Mouse (Mus musculus): ENCODE results near the gene Msi2. TPM values are rescaled to one million over a fixed set of nuclear protein-coding genes. Genes with fewer than 3 reads are reported as not detected.

The Msi2 gene
- polyA plus RNA-seq, 1 experiment from 2014 or later = 29.1 TPM

GRCm38 (mm10) chr11:88550083-88550907, 168.0 kb downstream of the Msi2 start:
- peaks cover 91% of the 10 kb centered on the region for H3K4me1 ChIP-seq
- no peaks in the 10 kb centered on the region for H3K27me3 ChIP-seq
- ATAC-seq (replicated peaks; ENCODE audit: low FRiP score) = no peak
- no peak overlapping the region for H3K4me3 ChIP-seq (replicated peaks)
- H3K9me3 ChIP-seq (replicated peaks) = no peaks in the 10 kb centered on the region
- WGBS = 63% methylated on average over 6 of the region's 6 CpGs
- peak overlapping the region; percentile 97 for H3K27ac ChIP-seq
- no peak overlapping the region for H3K4me2 ChIP-seq
- H3K36me3 ChIP-seq = no peaks in the 10 kb centered on the region
- H3K9ac ChIP-seq = no peak overlapping the region

- no peaks in the 10 kb centered on the region for H3K9me3 ChIP-seq (replicated peaks)
- 87% methylated on average over 13 of the region's 13 CpGs for WGBS
- ATAC-seq (replicated peaks; ENCODE audit: low FRiP score) = no peak
- H3K9ac ChIP-seq = no peak overlapping the region
- no peak overlapping the region for H3K4me3 ChIP-seq (replicated peaks)
- H3K36me3 ChIP-seq = no peaks in the 10 kb centered on the region
- H3K27me3 ChIP-seq = no peaks in the 10 kb centered on the region
- peaks cover 88% of the 10 kb centered on the region for H3K4me1 ChIP-seq
- H3K27ac ChIP-seq = 0 out of 2 replicates have a peak overlapping the region, but pooled peaks have one; percentile 64
- H3K4me2 ChIP-seq = no peak overlapping the region
These were observed 168.8 kb downstream of the Msi2 start for GRCm38 (mm10) chr11:88549529-88549900.

GRCm38 (mm10) chr11:88548832-88549528, 169.3 kb downstream of the Msi2 start:
- H3K9me3 ChIP-seq (replicated peaks) = no peaks in the 10 kb centered on the region
- H3K4me3 ChIP-seq (replicated peaks) = no peak overlapping the region
- peak overlapping the region; percentile 64 for H3K27ac ChIP-seq
- WGBS = 75% methylated on average over 6 of the region's 6 CpGs
- H3K27me3 ChIP-seq = no peaks in the 10 kb centered on the region
- no peak overlapping the region for H3K4me2 ChIP-seq
- ATAC-seq (replicated peaks; ENCODE audit: low FRiP score) = no peak
- H3K9ac ChIP-seq = no peak overlapping the region
- peaks cover 88% of the 10 kb centered on the region for H3K4me1 ChIP-seq
- no peaks in the 10 kb centered on the region for H3K36me3 ChIP-seq

GRCm38 (mm10) chr11:88548423-88548822, 169.9 kb downstream of the Msi2 start:
- no peaks in the 10 kb centered on the region for H3K36me3 ChIP-seq
- peak overlapping the region; percentile 64 for H3K27ac ChIP-seq
- peaks cover 88% of the 10 kb centered on the region for H3K4me1 ChIP-seq
- H3K4me2 ChIP-seq = no peak overlapping the region
- ATAC-seq (replicated peaks; ENCODE audit: low FRiP score) = no peak
- no peaks in the 10 kb centered on the region for H3K9me3 ChIP-seq (replicated peaks)
- 51% methylated on average over 7 of the region's 7 CpGs for WGBS
- H3K4me3 ChIP-seq (replicated peaks) = no peak overlapping the region
- no peaks in the 10 kb centered on the region for H3K27me3 ChIP-seq
- H3K9ac ChIP-seq = no peak overlapping the region

GRCm38 (mm10) chr11:88543771-88544170, 174.5 kb downstream of the Msi2 start:
- Histone ChIP-seq H3K4me2 (no peak overlapping the region), H3K4me3 (replicated peaks) (no peak overlapping the region), H3K9ac (no peak overlapping the region), H3K4me1 (peaks cover 81% of the 10 kb centered on the region), H3K27me3 (no peaks in the 10 kb centered on the region), H3K27ac (no peak overlapping the region), H3K36me3 (no peaks in the 10 kb centered on the region), H3K9me3 (replicated peaks) (no peaks in the 10 kb centered on the region)
- WGBS = 63% methylated on average over 6 of the region's 6 CpGs
- ATAC-seq (replicated peaks; ENCODE audit: low FRiP score) = no peak

GRCm38 (mm10) chr11:88542817-88543216, 175.5 kb downstream of the Msi2 start:
- H3K9ac ChIP-seq = no peak overlapping the region
- H3K27me3 ChIP-seq = no peaks in the 10 kb centered on the region
- H3K36me3 ChIP-seq = no peaks in the 10 kb centered on the region
- H3K4me3 ChIP-seq (replicated peaks) = no peak overlapping the region
- no peak for ATAC-seq (replicated peaks; ENCODE audit: low FRiP score)
- peaks cover 81% of the 10 kb centered on the region for H3K4me1 ChIP-seq
- 54% methylated on average over 3 of the region's 3 CpGs for WGBS
- no peak overlapping the region for H3K27ac ChIP-seq
- H3K9me3 ChIP-seq (replicated peaks) = no peaks in the 10 kb centered on the region
- H3K4me2 ChIP-seq = no peak overlapping the region

GRCm38 (mm10) chr11:88541666-88542639, 176.4 kb downstream of the Msi2 start:
- H3K4me3 ChIP-seq (replicated peaks) = no peak overlapping the region
- no peaks in the 10 kb centered on the region for H3K9me3 ChIP-seq (replicated peaks)
- H3K4me2 ChIP-seq = no peak overlapping the region
- no peaks in the 10 kb centered on the region for H3K36me3 ChIP-seq
- no peaks in the 10 kb centered on the region for H3K27me3 ChIP-seq
- no peak for ATAC-seq (replicated peaks; ENCODE audit: low FRiP score)
- 74% methylated on average over 15 of the region's 15 CpGs for WGBS
- no peak overlapping the region for H3K9ac ChIP-seq
- H3K27ac ChIP-seq = no peak overlapping the region
- H3K4me1 ChIP-seq = peaks cover 81% of the 10 kb centered on the region

- no peak for ATAC-seq (replicated peaks; ENCODE audit: low FRiP score)
- H3K4me3 ChIP-seq (replicated peaks) = no peak overlapping the region
- peak overlapping the region; percentile 52 for H3K27ac ChIP-seq
- H3K9me3 ChIP-seq (replicated peaks) = no peaks in the 10 kb centered on the region
- H3K27me3 ChIP-seq = no peaks in the 10 kb centered on the region
- peaks cover 90% of the 10 kb centered on the region for H3K4me1 ChIP-seq
- H3K9ac ChIP-seq = no peak overlapping the region
- H3K4me2 ChIP-seq = no peak overlapping the region
- WGBS = 57% methylated on average over 8 of the region's 8 CpGs
- H3K36me3 ChIP-seq = no peaks in the 10 kb centered on the region
These were observed 178.5 kb downstream of the Msi2 start for GRCm38 (mm10) chr11:88539637-88540478.

- peak overlapping the region; percentile 52; the same call in 1 of the 2 replicates for H3K27ac ChIP-seq
- no peak overlapping the region for H3K4me2 ChIP-seq
- no peaks in the 10 kb centered on the region for H3K36me3 ChIP-seq
- peaks cover 90% of the 10 kb centered on the region for H3K4me1 ChIP-seq
- 75% methylated on average over 13 of the region's 13 CpGs for WGBS
- no peaks in the 10 kb centered on the region for H3K27me3 ChIP-seq
- no peak overlapping the region for H3K9ac ChIP-seq
- H3K4me3 ChIP-seq (replicated peaks) = no peak overlapping the region
- H3K9me3 ChIP-seq (replicated peaks) = no peaks in the 10 kb centered on the region
- ATAC-seq (replicated peaks; ENCODE audit: low FRiP score) = no peak
These were observed 179.5 kb downstream of the Msi2 start for GRCm38 (mm10) chr11:88538710-88539340.

GRCm38 (mm10) chr11:88537344-88537743, 181.0 kb downstream of the Msi2 start:
- no peaks in the 10 kb centered on the region for H3K27me3 ChIP-seq
- 52% methylated on average over 7 of the region's 7 CpGs for WGBS
- H3K36me3 ChIP-seq = no peaks in the 10 kb centered on the region
- ATAC-seq (replicated peaks; ENCODE audit: low FRiP score) = no peak
- no peaks in the 10 kb centered on the region for H3K9me3 ChIP-seq (replicated peaks)
- H3K4me2 ChIP-seq = no peak overlapping the region
- peaks cover 86% of the 10 kb centered on the region for H3K4me1 ChIP-seq
- H3K4me3 ChIP-seq (replicated peaks) = no peak overlapping the region
- H3K27ac ChIP-seq = peak overlapping the region; percentile 54; the same call in 1 of the 2 replicates
- no peak overlapping the region for H3K9ac ChIP-seq

GRCm38 (mm10) chr11:88536861-88537260, 181.5 kb downstream of the Msi2 start:
- no peaks in the 10 kb centered on the region for H3K27me3 ChIP-seq
- ATAC-seq (replicated peaks; ENCODE audit: low FRiP score) = no peak
- no peak overlapping the region for H3K4me3 ChIP-seq (replicated peaks)
- H3K9me3 ChIP-seq (replicated peaks) = no peaks in the 10 kb centered on the region
- peak overlapping the region; percentile 54; the same call in 1 of the 2 replicates for H3K27ac ChIP-seq
- 83% methylated on average over 2 of the region's 2 CpGs for WGBS
- H3K4me2 ChIP-seq = no peak overlapping the region
- H3K9ac ChIP-seq = no peak overlapping the region
- H3K36me3 ChIP-seq = no peaks in the 10 kb centered on the region
- peaks cover 85% of the 10 kb centered on the region for H3K4me1 ChIP-seq

Data from kidney, embryonic 15.5 days (tissue).